Mouse (Mus musculus) neural tube, embryonic 11.5 days (tissue): ENCODE data around the gene Fbxw4. TPM values are rescaled to one million over a fixed set of nuclear protein-coding genes. Genes with fewer than 3 reads are reported as not detected.
"Not testable (repeated sequence)": the region's sequence is repeated elsewhere in the genome, so short reads cannot be mapped to it uniquely, and the experiment has no call there.

Experiments
- ATAC-seq: fragments of 200-750 bp; cut with Nextera tagmentation; 2 replicates; pipeline ENCODE4 v1.8.0; 2017; ENCODE audit warnings: moderate number of reproducible peaks, mild to moderate bottlenecking, moderate TSS enrichment, moderate library complexity; ENCODE audit not compliant: insufficient read depth, low FRiP score, low TSS enrichment
- DNase-seq: peaks from one replicate; pipeline ENCODE4 v3.0.0-alpha.2; 2015; ENCODE audit warnings: low spot score
- H3K27ac ChIP-seq: fragments of 300-500 bp; sonication (generic); 2 replicates; pipeline ENCODE4 v1.5.1; 2014; ENCODE audit warnings: low read depth, mild to moderate bottlenecking, low read length
- H3K27me3 ChIP-seq: fragments of 300-500 bp; sonication (generic); 2 replicates; pipeline ENCODE4 v1.6.1; 2014; ENCODE audit warnings: mild to moderate bottlenecking, low read length, mixed read lengths; ENCODE audit not compliant: control insufficient read depth, insufficient read depth
- H3K36me3 ChIP-seq: fragments of 300-500 bp; sonication (generic); 2 replicates; pipeline ENCODE4 v1.6.1; 2014; ENCODE audit warnings: mild to moderate bottlenecking, low read length, moderate library complexity, mixed read lengths; ENCODE audit not compliant: control insufficient read depth, insufficient read depth
- H3K4me1 ChIP-seq: fragments of 300-500 bp; sonication (generic); 2 replicates; pipeline ENCODE4 v1.6.1; 2014; ENCODE audit warnings: low read length, mixed read lengths; ENCODE audit not compliant: control insufficient read depth, insufficient read depth
- H3K4me2 ChIP-seq: fragments of 300-500 bp; sonication (generic); 2 replicates; pipeline ENCODE4 v1.6.1; 2014; ENCODE audit warnings: low read depth, mild to moderate bottlenecking, moderate library complexity
- H3K4me3 ChIP-seq: fragments of 300-500 bp; sonication (generic); 2 replicates; pipeline ENCODE4 v1.5.1; 2014; ENCODE audit warnings: low read depth, low read length
- H3K9ac ChIP-seq: fragments of 300-500 bp; sonication (generic); 2 replicates; pipeline ENCODE4 v1.6.1; 2014; ENCODE audit warnings: mild to moderate bottlenecking, low read length
- H3K9me3 ChIP-seq: fragments of 300-500 bp; sonication (generic); 2 replicates; pipeline ENCODE4 v1.6.1; 2016; ENCODE audit warnings: low read length; ENCODE audit not compliant: control insufficient read depth
- WGBS: fragments of 180-500 bp; shearing (Covaris S2); extraction: QIAGEN DNeasy Blood & Tissue Kit; methylation state at CpG from one replicate; pipeline ENCODE4 v1.1.7; 2014; 5-methylcytosine and 5-hydroxymethylcytosine counted together
- polyA plus RNA-seq: library from polyadenylated mRNA; unstranded; fragments of >200 nt; fragmentation: Nextera tagmentation; extraction: Ambion mirVana; gene quantifications from 2 replicates; pipeline ENCODE4 v1.2.1, GENCODE M21; 2014

Gene Fbxw4
- polyA plus RNA-seq, 1 experiment from 2014 or later = 4.4 TPM

DNA sequence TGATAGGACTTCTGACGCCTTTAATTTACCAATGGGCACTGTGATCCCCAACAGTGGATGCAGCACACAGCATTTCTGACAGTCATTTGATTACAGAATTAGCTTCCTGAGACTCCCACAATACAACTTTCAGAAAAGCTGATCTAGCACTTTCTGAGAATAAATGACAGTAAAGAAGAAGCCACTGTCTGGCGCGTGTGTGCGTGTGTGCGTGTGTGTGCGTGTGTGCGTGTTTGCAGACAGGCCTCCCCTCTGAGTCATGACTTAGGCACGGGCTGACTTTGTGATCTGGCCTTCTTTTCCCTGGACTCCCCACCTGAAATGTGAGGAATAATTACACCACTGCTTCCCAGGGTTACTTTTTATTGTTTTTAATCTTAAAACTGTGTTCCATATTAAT lies 8.6 kb downstream of the Fbxw4 start:
- WGBS = 93% methylated on average over 8 of the region's 8 CpGs

DNA sequence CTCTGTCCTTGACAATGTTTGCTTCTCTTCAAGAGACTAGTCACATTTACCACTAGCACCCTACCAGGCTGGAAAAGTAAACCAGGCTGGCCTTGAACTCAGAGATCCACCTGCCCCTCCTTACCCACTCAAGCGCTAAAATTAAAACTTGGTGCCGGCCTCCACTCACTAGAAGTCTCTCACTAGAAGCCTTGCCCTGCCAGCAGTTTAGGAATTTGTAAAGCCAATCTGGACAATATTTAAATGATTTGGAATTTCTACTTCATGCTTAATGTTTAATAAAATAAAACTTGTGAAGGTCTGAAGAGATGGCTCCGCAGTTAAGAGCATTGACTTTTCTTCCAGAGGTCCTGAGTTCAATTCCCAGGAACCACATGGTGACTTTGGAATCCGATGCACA lies 10.3 kb downstream of the Fbxw4 start:
- Histone ChIP-seq H3K27ac (no peak overlapping the region), H3K27me3 (no peaks in the 10 kb centered on the region), H3K4me1 (no peaks in the 10 kb centered on the region), H3K9ac (no peak overlapping the region), H3K4me2 (no peak overlapping the region), H3K4me3 (no peak overlapping the region), H3K36me3 (no peaks in the 10 kb centered on the region), H3K9me3 (no peaks in the 10 kb centered on the region)
- WGBS = 85% methylated on average over 4 of the region's 4 CpGs
- no peak for ATAC-seq
- no peak for DNase-seq

More for the DNA sequence above, 8.6 kb downstream of the Fbxw4 start:
- DNase-seq (no peak), ATAC-seq (no peak)
- H3K4me3 ChIP-seq = no peak overlapping the region
- no peak overlapping the region for H3K27ac ChIP-seq
- H3K27me3 ChIP-seq = no peaks in the 10 kb centered on the region
- H3K9me3 ChIP-seq = no peaks in the 10 kb centered on the region
- no peaks in the 10 kb centered on the region for H3K36me3 ChIP-seq
- no peaks in the 10 kb centered on the region for H3K4me1 ChIP-seq
- no peak overlapping the region for H3K9ac ChIP-seq
- H3K4me2 ChIP-seq = no peak overlapping the region

DNA sequence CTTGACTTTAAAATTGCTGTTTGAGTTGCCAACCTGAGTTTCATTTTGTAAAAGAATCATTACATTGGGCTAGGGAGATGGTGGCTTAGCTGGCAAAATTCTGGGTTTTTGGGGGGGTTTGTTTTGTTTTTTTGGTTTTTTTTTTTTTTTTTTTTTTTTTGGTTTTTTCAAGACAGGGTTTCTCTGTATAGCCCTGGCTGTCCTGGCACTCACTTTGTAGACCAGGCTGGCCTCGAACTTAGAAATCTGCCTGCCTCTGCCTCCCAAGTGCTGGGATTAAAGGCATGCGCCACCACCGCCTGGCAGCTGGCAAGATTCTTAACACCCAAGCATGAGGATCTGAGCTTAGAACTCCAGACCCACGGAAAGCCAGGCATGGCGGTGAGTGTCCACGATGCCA lies 11.6 kb downstream of the Fbxw4 start:
- not testable (repeated sequence) for H3K4me1 ChIP-seq, H3K9ac ChIP-seq, H3K4me3 ChIP-seq, H3K4me2 ChIP-seq, H3K9me3 ChIP-seq, DNase-seq, ATAC-seq, H3K27ac ChIP-seq, H3K36me3 ChIP-seq, H3K27me3 ChIP-seq
- 95% methylated on average over 6 of the region's 6 CpGs for WGBS

DNA sequence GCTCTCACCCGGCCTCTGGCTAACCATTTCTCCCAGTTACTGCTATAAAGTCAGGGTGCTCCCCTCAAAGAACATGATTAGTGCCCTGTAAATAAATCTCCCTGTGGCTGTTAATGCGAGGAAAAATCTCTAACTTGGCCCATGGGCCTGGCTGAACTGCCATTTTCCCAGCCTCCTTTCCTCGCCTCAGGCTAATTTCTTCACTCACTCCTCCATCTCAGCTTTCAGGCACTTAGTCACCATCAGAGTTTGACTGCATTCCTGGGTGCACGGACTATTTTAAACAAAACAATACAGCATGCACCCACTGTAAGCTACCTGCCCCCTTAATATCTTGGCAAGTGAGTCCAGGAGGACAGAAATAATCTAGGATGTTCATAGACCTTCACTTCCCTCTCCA lies 13.2 kb downstream of the Fbxw4 start:
- Histone ChIP-seq H3K27me3 (no peaks in the 10 kb centered on the region), H3K9ac (no peak overlapping the region), H3K27ac (no peak overlapping the region), H3K4me1 (no peaks in the 10 kb centered on the region), H3K36me3 (no peaks in the 10 kb centered on the region), H3K4me2 (no peak overlapping the region), H3K9me3 (no peaks in the 10 kb centered on the region), H3K4me3 (no peak overlapping the region)
- WGBS = 46% methylated on average over 4 of the region's 4 CpGs
- DNase-seq (no peak), ATAC-seq (no peak)

DNA sequence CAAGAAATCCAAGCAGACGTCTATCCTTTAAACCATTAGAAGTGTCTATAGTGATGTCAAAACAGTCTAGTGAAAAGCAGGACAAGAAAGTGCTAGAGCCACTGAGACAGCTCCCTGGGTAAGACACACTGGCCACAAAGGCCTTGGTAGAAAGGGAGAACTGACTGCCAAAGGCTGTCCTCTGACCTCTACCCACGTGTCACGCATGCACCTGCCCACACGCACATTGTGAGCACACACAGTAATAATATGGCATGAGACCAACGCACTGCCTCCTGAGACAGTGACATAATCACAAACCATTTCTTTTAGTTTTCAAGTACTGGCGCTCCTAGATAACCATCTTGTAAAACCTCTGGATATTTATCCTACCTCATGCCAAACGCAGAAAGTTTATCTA lies 19.4 kb downstream of the Fbxw4 start:
- no peaks in the 10 kb centered on the region for H3K27me3 ChIP-seq
- no peak overlapping the region for H3K9ac ChIP-seq
- no peak overlapping the region for H3K27ac ChIP-seq
- H3K4me1 ChIP-seq = no peaks in the 10 kb centered on the region
- DNase-seq (no peak), ATAC-seq (no peak)
- H3K9me3 ChIP-seq = no peaks in the 10 kb centered on the region
- peaks cover 2% of the 10 kb centered on the region; the same call in 1 of the 2 replicates for H3K36me3 ChIP-seq
- H3K4me3 ChIP-seq = no peak overlapping the region
- 91% methylated on average over 7 of the region's 7 CpGs for WGBS
- no peak overlapping the region for H3K4me2 ChIP-seq

DNA sequence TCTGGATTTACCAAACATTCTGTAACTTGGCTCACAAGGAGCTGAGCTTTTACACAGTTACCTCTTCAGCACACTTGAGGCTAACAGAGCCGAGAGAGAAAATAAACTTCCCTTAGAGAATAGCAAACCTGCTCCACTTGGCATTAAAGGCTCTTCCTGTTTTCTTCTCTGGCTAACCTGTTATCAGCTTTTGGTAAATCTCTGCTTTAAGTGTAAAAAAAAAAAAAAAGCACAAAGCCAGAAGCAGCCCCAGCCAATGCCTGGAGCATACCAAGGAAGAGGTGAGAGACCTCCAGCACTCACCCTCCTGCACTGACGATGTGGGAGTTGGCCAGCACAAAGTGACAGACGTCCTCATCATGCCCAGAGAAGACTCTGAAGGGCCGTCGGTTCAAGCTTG lies 24.2 kb downstream of the Fbxw4 start:
- peaks cover 2% of the 10 kb centered on the region; the same call in 1 of the 2 replicates for H3K36me3 ChIP-seq
- no peak for ATAC-seq
- H3K4me1 ChIP-seq = no peaks in the 10 kb centered on the region
- H3K4me2 ChIP-seq = no peak overlapping the region
- no peaks in the 10 kb centered on the region for H3K9me3 ChIP-seq
- WGBS = 80% methylated on average over 5 of the region's 5 CpGs
- no peak overlapping the region for H3K27ac ChIP-seq
- no peaks in the 10 kb centered on the region for H3K27me3 ChIP-seq
- H3K4me3 ChIP-seq = no peak overlapping the region
- H3K9ac ChIP-seq = no peak overlapping the region
- DNase-seq = no peak

DNA sequence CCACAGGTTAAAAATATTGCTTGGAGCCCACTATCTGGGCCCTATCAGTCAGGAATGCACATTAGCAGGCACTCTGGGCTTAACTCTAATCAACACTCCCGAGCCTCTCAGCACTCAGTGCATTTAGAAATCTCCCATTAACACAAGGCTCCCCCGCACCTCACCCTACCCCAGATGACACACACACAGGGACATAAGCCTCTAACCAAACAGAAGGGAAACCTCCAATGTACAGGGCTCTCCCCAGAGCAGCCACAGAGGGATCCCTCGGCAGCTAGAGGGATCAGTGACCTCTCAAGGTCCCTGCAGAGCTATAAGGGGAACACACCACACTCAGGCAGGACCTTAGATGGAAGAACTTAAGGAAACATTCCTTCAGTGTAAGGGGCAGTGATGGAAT lies 28.5 kb downstream of the Fbxw4 start:
- Histone ChIP-seq H3K4me2 (no peak overlapping the region), H3K9me3 (no peaks in the 10 kb centered on the region), H3K4me3 (no peak overlapping the region), H3K9ac (no peak overlapping the region), H3K27me3 (no peaks in the 10 kb centered on the region), H3K27ac (no peak overlapping the region), H3K36me3 (peaks cover 2% of the 10 kb centered on the region; the same call in 1 of the 2 replicates), H3K4me1 (no peaks in the 10 kb centered on the region)
- DNase-seq = no peak
- WGBS = 41% methylated on average over 3 of the region's 3 CpGs
- ATAC-seq = no peak

DNA sequence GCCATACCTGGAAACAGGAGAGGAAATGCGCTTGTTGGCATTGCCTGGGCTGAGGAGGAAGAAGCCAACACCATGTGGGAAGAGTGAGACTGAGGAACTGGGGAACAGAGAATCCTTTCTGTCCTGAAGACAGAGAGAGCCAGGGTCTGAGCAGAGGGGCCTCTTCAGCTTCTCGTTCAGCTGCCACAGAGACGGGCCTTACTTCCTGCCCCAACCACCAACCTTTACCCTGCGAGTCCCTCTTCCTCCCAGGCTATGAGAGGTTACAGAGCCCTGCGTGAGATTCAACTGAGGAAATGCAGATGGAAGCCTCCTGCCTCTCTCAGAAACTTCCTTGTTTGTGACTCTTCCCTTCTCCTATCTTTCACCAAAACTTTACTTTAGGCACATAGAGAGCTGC lies 29.2 kb downstream of the Fbxw4 start:
- no peaks in the 10 kb centered on the region for H3K4me1 ChIP-seq
- no peak overlapping the region for H3K9ac ChIP-seq
- DNase-seq = no peak
- 65% methylated on average over 5 of the region's 5 CpGs for WGBS
- no peak overlapping the region for H3K4me2 ChIP-seq
- no peak for ATAC-seq
- no peaks in the 10 kb centered on the region for H3K27me3 ChIP-seq
- H3K27ac ChIP-seq = no peak overlapping the region
- no peaks in the 10 kb centered on the region for H3K9me3 ChIP-seq
- H3K36me3 ChIP-seq = no peaks in the 10 kb centered on the region
- no peak overlapping the region for H3K4me3 ChIP-seq

DNA sequence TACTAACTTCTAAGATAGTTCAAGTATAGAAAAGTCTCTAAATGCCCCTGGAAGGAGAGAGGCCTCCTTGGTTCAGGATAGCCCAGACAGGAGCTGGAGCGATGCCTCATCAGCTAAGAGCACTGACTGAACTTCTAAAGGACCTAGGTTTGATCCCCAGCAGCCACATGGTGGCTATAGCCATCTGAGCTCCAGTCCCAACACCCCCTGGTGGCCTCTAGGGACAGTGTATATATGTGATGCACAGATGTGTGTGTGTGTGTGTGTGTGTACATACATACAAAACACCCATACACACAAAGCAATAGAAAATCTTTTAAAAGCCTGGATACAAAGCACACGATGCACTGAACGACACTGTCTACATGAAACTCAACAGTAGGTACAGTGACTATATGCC lies 30.9 kb downstream of the Fbxw4 start:
- Histone ChIP-seq H3K4me1 (no peaks in the 10 kb centered on the region), H3K9ac (no peak overlapping the region), H3K4me2 (no peak overlapping the region), H3K27ac (no peak overlapping the region), H3K9me3 (no peaks in the 10 kb centered on the region), H3K27me3 (no peaks in the 10 kb centered on the region), H3K4me3 (no peak overlapping the region), H3K36me3 (no peaks in the 10 kb centered on the region)
- DNase-seq (no peak), ATAC-seq (no peak)
- WGBS = 94% methylated on average over 3 of the region's 3 CpGs
